Mouse (Mus musculus) CH12.LX (cell line): ENCODE measurements around the gene Adam10. TPM values are rescaled to one million over a fixed set of nuclear protein-coding genes. Genes with fewer than 3 reads are reported as not detected.

Source experiments
- DNase-seq: peaks from one replicate; pipeline ENCODE4 v3.0.0-alpha.2; 2013; ENCODE audit errors: extremely low read depth
- H3K27ac ChIP-seq: 2 replicates; pipeline ENCODE4 v1.5.1; 2012; ENCODE audit warnings: low read depth, mild to moderate bottlenecking, control low read depth, moderate library complexity; ENCODE audit not compliant: insufficient read depth
- H3K27me3 ChIP-seq: replicated peaks from 2 replicates; pipeline ENCODE3; 2012; ENCODE audit warnings: inconsistent platforms
- H3K36me3 ChIP-seq, 2 experiments: replicated peaks in 1 of 2; 2 replicates each; pipeline versions ENCODE3 to v1.6.1; 2012; ENCODE audit warnings: inconsistent platforms in 1 of 2, low read length in 1 of 2, mild to moderate bottlenecking in 1 of 2, mixed read lengths in 1 of 2, moderate library complexity in 1 of 2; ENCODE audit not compliant: control insufficient read depth in 1 of 2, insufficient read depth in 1 of 2
- H3K4me1 ChIP-seq, 2 experiments: 2 replicates each; pipeline ENCODE4 v1.6.1; 2012; ENCODE audit warnings: inconsistent platforms in 1 of 2, moderate library complexity in 1 of 2; ENCODE audit not compliant: insufficient read depth in 2 of 2, control insufficient read depth in 1 of 2
- H3K4me2 ChIP-seq: 2 replicates; pipeline ENCODE4 v1.6.1; 2012; ENCODE audit warnings: low read depth, mild to moderate bottlenecking, control low read depth; ENCODE audit not compliant: poor library complexity, insufficient read depth, severe bottlenecking
- H3K4me3 ChIP-seq, 3 experiments: fragments of 150-350 bp in 1 of 3; sonication (generic) in 1 of 3; replicated peaks in 1 of 3; 2 replicates each; pipeline versions ENCODE3 to v1.5.1; 2011 to 2012; ENCODE audit warnings: low read depth in 2 of 3, low read length in 2 of 3, mild to moderate bottlenecking in 2 of 3, moderate library complexity in 2 of 3, control low read depth in 1 of 3, improper control_type of control experiment in 1 of 3, inconsistent platforms in 1 of 3, mixed read lengths in 1 of 3; ENCODE audit not compliant: poor library complexity in 1 of 3
- H3K79me2 ChIP-seq: replicated peaks from 2 replicates; pipeline ENCODE4 v1.6.1; 2012; ENCODE audit warnings: mild to moderate bottlenecking, moderate library complexity; ENCODE audit not compliant: control insufficient read depth, poor library complexity, insufficient read depth, severe bottlenecking; ENCODE audit errors: extremely low read depth
- H3K9ac ChIP-seq: 2 replicates; pipeline ENCODE4 v1.6.1; 2012; ENCODE audit warnings: low read depth, mild to moderate bottlenecking, control low read depth, moderate library complexity; ENCODE audit not compliant: insufficient read depth
- H3K9me3 ChIP-seq: replicated peaks from 2 replicates; pipeline ENCODE3; 2012; ENCODE audit warnings: low read length, inconsistent platforms, mixed read lengths
- BHLHE40 ChIP-seq: IDR thresholded peaks from 2 replicates; pipeline ENCODE4 v1.6.1; 2011; ENCODE audit warnings: mild to moderate bottlenecking, low read depth, low read length, improper control_type of control experiment
- CHD1 ChIP-seq: IDR thresholded peaks from 2 replicates; pipeline ENCODE4 v1.6.1; 2012; ENCODE audit warnings: low read depth, low read length, improper control_type of control experiment, inconsistent platforms
- CHD2 ChIP-seq: IDR thresholded peaks from 2 replicates; pipeline ENCODE4 v1.6.1; 2011; ENCODE audit warnings: low read length, improper control_type of control experiment
- CTCF ChIP-seq, 2 experiments: IDR thresholded peaks in 1 of 2; conservative IDR thresholded peaks in 1 of 2; 2 replicates each; pipeline ENCODE4 v1.5.1; 2011 to 2012; ENCODE audit warnings: low read depth in 2 of 2, low read length in 2 of 2, improper control_type of control experiment in 1 of 2, inconsistent platforms in 1 of 2, mild to moderate bottlenecking in 1 of 2, moderate library complexity in 1 of 2
- E2F4 ChIP-seq: IDR thresholded peaks from 2 replicates; pipeline ENCODE4 v1.6.1; 2011; ENCODE audit warnings: low read depth, low read length, improper control_type of control experiment; ENCODE audit not compliant: insufficient replicate concordance
- ELF1 ChIP-seq: IDR thresholded peaks from 2 replicates; pipeline ENCODE4 v1.6.1; 2014; ENCODE audit warnings: low read depth, mild to moderate bottlenecking, inconsistent platforms, low read length, improper control_type of control experiment
- EP300 ChIP-seq: IDR thresholded peaks from 2 replicates; pipeline ENCODE4 v1.6.1; 2011; ENCODE audit warnings: low read length, improper control_type of control experiment
- ETS1 ChIP-seq: conservative IDR thresholded peaks from 2 replicates; pipeline ENCODE4 v1.6.1; 2012; ENCODE audit warnings: low read depth, mild to moderate bottlenecking, inconsistent platforms, low read length, improper control_type of control experiment, moderate library complexity
- GABPA ChIP-seq: IDR thresholded peaks from 2 replicates; pipeline ENCODE4 v1.6.1; 2012; ENCODE audit warnings: low read depth, low read length, improper control_type of control experiment, inconsistent platforms; ENCODE audit not compliant: insufficient replicate concordance
- HCFC1 ChIP-seq: IDR thresholded peaks from 2 replicates; pipeline ENCODE4 v1.6.1; 2012; ENCODE audit warnings: low read depth, mild to moderate bottlenecking, inconsistent platforms, low read length, improper control_type of control experiment
- IRF4 ChIP-seq: IDR thresholded peaks from 2 replicates; pipeline ENCODE4 v1.6.1; 2014; ENCODE audit warnings: low read depth, mild to moderate bottlenecking, inconsistent platforms, low read length, improper control_type of control experiment
- JUN ChIP-seq: IDR thresholded peaks from 2 replicates; pipeline ENCODE4 v1.6.1; 2011; ENCODE audit warnings: low read depth, mild to moderate bottlenecking, low read length, improper control_type of control experiment, moderate library complexity; ENCODE audit not compliant: insufficient read depth
- JUND ChIP-seq: conservative IDR thresholded peaks from 2 replicates; pipeline ENCODE4 v1.6.1; 2011; ENCODE audit warnings: low read depth, low read length, improper control_type of control experiment
- KAT2A ChIP-seq: IDR thresholded peaks from 2 replicates; pipeline ENCODE4 v1.6.1; 2012; ENCODE audit warnings: low read length, improper control_type of control experiment, inconsistent platforms; ENCODE audit not compliant: insufficient replicate concordance
- MAFK ChIP-seq: IDR thresholded peaks from 2 replicates; pipeline ENCODE4 v1.6.1; 2011; ENCODE audit warnings: low read length, improper control_type of control experiment; ENCODE audit not compliant: insufficient replicate concordance
- MAX ChIP-seq: IDR thresholded peaks from 2 replicates; pipeline ENCODE4 v1.6.1; 2011; ENCODE audit warnings: low read length, improper control_type of control experiment
- MAZ ChIP-seq: IDR thresholded peaks from 2 replicates; pipeline ENCODE4 v1.6.1; 2012; ENCODE audit warnings: low read depth, mild to moderate bottlenecking, inconsistent platforms, low read length, improper control_type of control experiment, moderate library complexity
- MEF2A ChIP-seq: IDR thresholded peaks from 2 replicates; pipeline ENCODE4 v1.6.1; 2014; ENCODE audit warnings: low read depth, mild to moderate bottlenecking, inconsistent platforms, low read length, improper control_type of control experiment, borderline replicate concordance
- MXI1 ChIP-seq: IDR thresholded peaks from 2 replicates; pipeline ENCODE4 v1.6.1; 2011; ENCODE audit warnings: mild to moderate bottlenecking, low read depth, low read length, improper control_type of control experiment
- MYC ChIP-seq: IDR thresholded peaks from 2 replicates; pipeline ENCODE4 v1.6.1; 2011; ENCODE audit warnings: low read depth, mild to moderate bottlenecking, improper control_type of control experiment, low read length
- NELFE ChIP-seq: IDR thresholded peaks from 2 replicates; pipeline ENCODE4 v1.6.1; 2011; ENCODE audit warnings: low read depth, low read length, improper control_type of control experiment
- NRF1 ChIP-seq: IDR thresholded peaks from 2 replicates; pipeline ENCODE4 v1.6.1; 2014; ENCODE audit warnings: low read depth, mild to moderate bottlenecking, inconsistent platforms, low read length, improper control_type of control experiment, moderate library complexity
- PAX5 ChIP-seq: IDR thresholded peaks from 2 replicates; pipeline ENCODE4 v1.6.1; 2012; ENCODE audit warnings: low read length, inconsistent platforms, mixed read lengths
- POLR2A ChIP-seq: IDR thresholded peaks from 2 replicates; pipeline ENCODE4 v1.6.1; 2011; ENCODE audit warnings: low read depth, mild to moderate bottlenecking, improper control_type of control experiment, low read length
- POLR2AphosphoS2 ChIP-seq: IDR thresholded peaks from 2 replicates; pipeline ENCODE4 v1.6.1; 2011; ENCODE audit warnings: low read depth, low read length, improper control_type of control experiment
- RAD21 ChIP-seq: IDR thresholded peaks from 2 replicates; pipeline ENCODE4 v1.6.1; 2011; ENCODE audit warnings: low read depth, mild to moderate bottlenecking, low read length, improper control_type of control experiment, moderate library complexity
- RCOR1 ChIP-seq: conservative IDR thresholded peaks from 2 replicates; pipeline ENCODE4 v1.6.1; 2012; ENCODE audit warnings: low read depth, mild to moderate bottlenecking, inconsistent platforms, low read length, improper control_type of control experiment
- SIN3A ChIP-seq: IDR thresholded peaks from 2 replicates; pipeline ENCODE4 v1.6.1; 2012; ENCODE audit warnings: low read length, improper control_type of control experiment, inconsistent platforms
- SMC3 ChIP-seq: IDR thresholded peaks from 2 replicates; pipeline ENCODE4 v1.6.1; 2011; ENCODE audit warnings: low read depth, low read length, improper control_type of control experiment
- TBP ChIP-seq: conservative IDR thresholded peaks from 2 replicates; pipeline ENCODE4 v1.6.1; 2011; ENCODE audit warnings: low read depth, low read length, improper control_type of control experiment
- TCF12 ChIP-seq: IDR thresholded peaks from 2 replicates; pipeline ENCODE4 v1.6.1; 2014; ENCODE audit warnings: low read depth, mild to moderate bottlenecking, inconsistent platforms, low read length, improper control_type of control experiment
- UBTF ChIP-seq: IDR thresholded peaks from 2 replicates; pipeline ENCODE4 v1.6.1; 2012; ENCODE audit warnings: low read depth, mild to moderate bottlenecking, inconsistent platforms, low read length, improper control_type of control experiment, moderate library complexity
- USF1 ChIP-seq: IDR thresholded peaks from 2 replicates; pipeline ENCODE4 v1.6.1; 2014; ENCODE audit warnings: low read depth, mild to moderate bottlenecking, inconsistent platforms, low read length, improper control_type of control experiment
- USF2 ChIP-seq: conservative IDR thresholded peaks from 2 replicates; pipeline ENCODE4 v1.6.1; 2011; ENCODE audit warnings: low read depth, low read length, improper control_type of control experiment
- ZC3H11A ChIP-seq: IDR thresholded peaks from 2 replicates; pipeline ENCODE4 v1.6.1; 2012; ENCODE audit warnings: low read depth, mild to moderate bottlenecking, inconsistent platforms, low read length, improper control_type of control experiment
- ZKSCAN1 ChIP-seq: IDR thresholded peaks from 2 replicates; pipeline ENCODE4 v1.6.1; 2012; ENCODE audit warnings: low read depth, inconsistent platforms, low read length, improper control_type of control experiment, borderline replicate concordance
- ZMIZ1 ChIP-seq: IDR thresholded peaks from 2 replicates; pipeline ENCODE4 v1.6.1; 2012; ENCODE audit warnings: low read depth, mild to moderate bottlenecking, inconsistent platforms, low read length, improper control_type of control experiment
- ZNF384 ChIP-seq: IDR thresholded peaks from 2 replicates; pipeline ENCODE4 v1.6.1; 2012; ENCODE audit warnings: low read depth, low read length, improper control_type of control experiment, inconsistent platforms
- dilution Hi-C: fragments of 300-500 bp; cut with MboI; formaldehyde crosslinking; loops from 2 replicates; pipeline ENCODE4 v1.14.3; 2020; ENCODE audit warnings: low sequenced_read_pairs; ENCODE audit not compliant: extremely low pct_unique_long_range_greater_than_20kb, extremely low pct_ligation_motif_present
- in situ Hi-C: fragments of 300-500 bp; cut with MboI; formaldehyde crosslinking; loops from 3 replicates; pipeline ENCODE4 v1.14.3; 2019; ENCODE audit warnings: low sequenced_read_pairs, low pct_ligation_motif_present, low pct_unique_long_range_greater_than_20kb, mixed read lengths
- polyA plus RNA-seq: library from polyadenylated mRNA; unstranded; fragments of >175 nt; gene quantifications from 2 replicates; pipeline ENCODE4 v1.2.1, GENCODE M21; 2012; ENCODE audit warnings: low read depth; ENCODE audit not compliant: insufficient read length
- total RNA-seq, 2 experiments: library from RNA; depleted of rRNA; stranded (reverse); fragments of 300-350 nt in 1 of 2; fragments of >200 nt in 1 of 2; gene quantifications; 2 replicates each; pipeline ENCODE4 v1.2.3; 2012 to 2014

Adam10 gene
- total and polyA plus RNA-seq, 3 experiments, result 9.3 to 28.9 (median 17.8) TPM

- Histone ChIP-seq H3K27me3 (no peaks in the 10 kb centered on the region), H3K9ac (peak overlapping the region; percentile 92), H3K79me2 (no peaks in the 10 kb centered on the region; the same call in 1 of the 2 replicates), H3K4me2 (peak overlapping the region; percentile 90; the same call in 1 of the 2 replicates), H3K27ac (peak overlapping the region; percentile 83)
- dilution Hi-C loops, result no loop called here
- no peak for TF ChIP-seq USF1
- no peak for TF ChIP-seq ZC3H11A
- TF ChIP-seq TBP, result peak; percentile 67
- TF ChIP-seq ZNF384, result no peak
- no peak for TF ChIP-seq RCOR1
- peak; percentile 58 for TF ChIP-seq ELF1
- TF ChIP-seq JUN, result no peak
- TF ChIP-seq CTCF (conservative IDR thresholded peaks at IDR 0.05 in 1 of 2, IDR thresholded peaks at IDR 0.05 in 1 of 2; ENCODE audit: low read depth in 2 of 2, low read length in 2 of 2), result no peak
- TF ChIP-seq SMC3, result no peak
- no peak for TF ChIP-seq RAD21
- TF ChIP-seq JUND, result no peak
- TF ChIP-seq PAX5, result no peak
- TF ChIP-seq MAZ, result no peak
- no peak for TF ChIP-seq ZKSCAN1
- no peak for TF ChIP-seq POLR2AphosphoS2
- TF ChIP-seq POLR2A, result peak; percentile 59
- TF ChIP-seq UBTF, result no peak
- TF ChIP-seq MYC, result 0 out of 2 replicates have a peak, but pooled peaks have one; percentile 36
- TF ChIP-seq IRF4, result peak; percentile 92
- TF ChIP-seq MEF2A, result no peak
- no peak for TF ChIP-seq CHD2
- TF ChIP-seq USF2, result no peak
- TF ChIP-seq MAFK, result peak; percentile 6; the same call in 1 of the 2 replicates
- no peak for TF ChIP-seq MXI1
- TF ChIP-seq BHLHE40, result no peak
- no peak for TF ChIP-seq KAT2A
- TF ChIP-seq ETS1, result peak; percentile 54
- peak; percentile 54; the same call in 1 of the 2 replicates for TF ChIP-seq TCF12
- TF ChIP-seq GABPA, result no peak
- no peak for TF ChIP-seq E2F4
- TF ChIP-seq HCFC1, result no peak
- peak; percentile 97 for TF ChIP-seq CHD1
- 0 out of 2 replicates have a peak, but pooled peaks have one; percentile 33 for TF ChIP-seq NELFE
- TF ChIP-seq ZMIZ1, result no peak
- TF ChIP-seq NRF1, result no peak
- no peak for TF ChIP-seq MAX
- TF ChIP-seq EP300, result peak; percentile 86
- no peak; the same call in 1 of the 2 replicates for TF ChIP-seq SIN3A
- TF ChIP-seq, all 38 proteins: peak for 11
- peak; percentile 77 for DNase-seq
- in situ Hi-C loops, result no loop called here
- Histone ChIP-seq H3K9me3 (no peaks in the 10 kb centered on the region), H3K36me3 (peaks cover 6 to 38% of the 10 kb centered on the region in 2 experiments), H3K4me1 (peaks cover 2 to 28% of the 10 kb centered on the region in 2 experiments; a peak in 3 of 4 replicates), H3K4me3 (peak overlapping the region; percentile 6 to 32 (median 11))
Measured at GRCm38 (mm10) chr9:70760974-70761373, 82.2 kb downstream of the Adam10 start.
